In genomic region chr11:102349189-102349954, GRCm38 (mm10) we compare ENCODE assay signal across 26 mouse cellular contexts. TPM values are rescaled to one million over a fixed set of nuclear protein-coding genes. Genes with fewer than 3 reads are reported as not detected.
DNase-seq lines count a peak whose midpoint lies in the region; ATAC-seq and TF ChIP-seq lines count a peak whose summit lies in the region.
"Had no signal": no experiment of that assay in that cellular context is flagged by ENCODE, and none has a peak within 500 bp of the region (broad histone marks: within the 10 kb centered on the region; RNA-seq: fewer than 3 reads in every experiment).

No protein-coding gene starts in this region.

- no peak overlapping the region for H3K4me3 ChIP-seq in liver, embryonic 11.5 days (ENCODE audit: low read depth, low read length)
- peak overlapping the region; percentile 9 for H3K4me3 ChIP-seq in erythroblast, embryonic 14.5 days (replicated peaks)
- H3K4me3 ChIP-seq in liver, embryonic 14.5 days (ENCODE audit: insufficient read depth in 1 of 2, low read depth in 2 of 2, low read length in 2 of 2), result no peak overlapping the region
- H3K4me3 ChIP-seq: embryonic facial prominence, embryonic 15.5 days; limb, embryonic 10.5 days; midbrain, embryonic 10.5 days had no signal

- no peaks in the 10 kb centered on the region for H3K9me3 ChIP-seq in liver, embryonic 11.5 days (ENCODE audit: control insufficient read depth, low read length)
- no peaks in the 10 kb centered on the region; the same call in 1 of the 2 replicates for H3K9me3 ChIP-seq in erythroblast, embryonic 14.5 days (ENCODE audit: control insufficient read depth, low read length)
- no peaks in the 10 kb centered on the region for H3K9me3 ChIP-seq in liver, embryonic 14.5 days (ENCODE audit: control insufficient read depth, low read length)
- H3K9me3 ChIP-seq: embryonic facial prominence, embryonic 15.5 days; G1E; limb, embryonic 10.5 days; midbrain, embryonic 10.5 days had no signal

- H3K9ac ChIP-seq in liver, embryonic 11.5 days (ENCODE audit: low read depth, low read length), result no peak overlapping the region
- H3K9ac ChIP-seq in liver, embryonic 14.5 days (replicated peaks), result no peak overlapping the region
- H3K9ac ChIP-seq: embryonic facial prominence, embryonic 15.5 days; forebrain, postnatal 0 days had no signal

- no peak overlapping the region for H3K27ac ChIP-seq in liver, embryonic 11.5 days (ENCODE audit: low read depth, low read length)
- H3K27ac ChIP-seq in liver, embryonic 14.5 days, result no peak overlapping the region; the same call in 1 of the 2 replicates
- H3K27ac ChIP-seq: embryonic facial prominence, embryonic 15.5 days; limb, embryonic 10.5 days; macrophage; midbrain, embryonic 10.5 days had no signal

- WGBS in liver, embryonic 11.5 days, result 79% methylated on average over 3 of the region's 3 CpGs
- WGBS in liver, embryonic 14.5 days (ENCODE audit: insufficient replicate concordance), result 88% methylated on average over 3 of the region's 3 CpGs

- no peak for ATAC-seq in liver, embryonic 11.5 days (replicated peaks; ENCODE audit: low FRiP score)
- ATAC-seq in liver, embryonic 14.5 days (ENCODE audit: insufficient read depth), result no peak
- ATAC-seq: forebrain, postnatal 0 days; hindbrain, embryonic 16.5 days; lung, postnatal 0 days; midbrain, embryonic 16.5 days; Patski had no signal

- H3K27me3 ChIP-seq in liver, embryonic 11.5 days (replicated peaks; ENCODE audit: control insufficient read depth, insufficient read depth, low read length), result peaks cover 26% of the 10 kb centered on the region
- peaks cover 18% of the 10 kb centered on the region; the same call in 1 of the 2 replicates for H3K27me3 ChIP-seq in erythroblast, embryonic 14.5 days (ENCODE audit: control insufficient read depth)
- H3K27me3 ChIP-seq in liver, embryonic 14.5 days (ENCODE audit: control insufficient read depth, insufficient read depth, low read length), result no peaks in the 10 kb centered on the region
- H3K27me3 ChIP-seq: embryonic facial prominence, embryonic 15.5 days had no signal

- H3K4me2 ChIP-seq in liver, embryonic 11.5 days, result no peak overlapping the region
- H3K4me2 ChIP-seq in liver, embryonic 14.5 days (ENCODE audit: low read depth), result no peak overlapping the region
- H3K4me2 ChIP-seq: embryonic facial prominence, embryonic 15.5 days had no signal

- no peaks in the 10 kb centered on the region for H3K4me1 ChIP-seq in liver, embryonic 11.5 days (replicated peaks; ENCODE audit: control insufficient read depth, insufficient read depth, low read length)
- H3K4me1 ChIP-seq in erythroblast, embryonic 14.5 days (ENCODE audit: control insufficient read depth), result peaks cover 69% of the 10 kb centered on the region
- H3K4me1 ChIP-seq in liver, embryonic 14.5 days (replicated peaks; ENCODE audit: control insufficient read depth in 2 of 2, insufficient read depth in 2 of 2, low read length in 1 of 2), result peaks cover 0 to 4% of the 10 kb centered on the region in 2 experiments; a peak in 1 of 4 replicates
- H3K4me1 ChIP-seq: embryonic facial prominence, embryonic 15.5 days; midbrain, embryonic 10.5 days had no signal

- peak; percentile 44 for DNase-seq in liver
- DNase-seq in liver, embryonic 11.5 days (ENCODE audit: low spot score), result no peak
- DNase-seq in c-Kit-negative CD71-positive TER-119-positive erythroid progenitor cells, embryonic 14.5 days (ENCODE audit: low read depth, low spot score), result peak; percentile 60
- no peak for DNase-seq in liver, embryonic 14.5 days (ENCODE audit: low read depth in 3 of 3, low spot score in 3 of 3)
- no peak for DNase-seq in adrenal gland, postnatal 4 days (ENCODE audit: low spot score in 2 of 2)
- no peak for DNase-seq in cerebellum, postnatal 25 days
- DNase-seq: adrenal gland, adult 8-10 months; B cell, adult 2 months; cerebellum, adult 9-10 months; forebrain, postnatal 0 days; gastrocnemius, postnatal 14 days; kidney, adult 11 months; kidney, postnatal 14 days; right cerebral cortex, adult 18-20 months; right cerebral cortex, postnatal 4 days; thymus, postnatal 25 days had no signal

- peak; percentile 20 for TF ChIP-seq EP300 in liver, embryonic 14.5 days (IDR thresholded peaks at IDR 0.05; ENCODE audit: low read depth)

- TF ChIP-seq CTCF in liver, embryonic 14.5 days (IDR thresholded peaks at IDR 0.05; ENCODE audit: low read depth), result no peak

- no peaks in the 10 kb centered on the region; the same call in 1 of the 2 replicates for H3K36me3 ChIP-seq in liver, embryonic 11.5 days (ENCODE audit: control insufficient read depth, insufficient read depth, low read length)
- peaks cover 69% of the 10 kb centered on the region for H3K36me3 ChIP-seq in erythroblast, embryonic 14.5 days (ENCODE audit: control insufficient read depth)
- H3K36me3 ChIP-seq in liver, embryonic 14.5 days (replicated peaks; ENCODE audit: control insufficient read depth, insufficient read depth, low read depth), result peaks cover 57% of the 10 kb centered on the region
- H3K36me3 ChIP-seq: embryonic facial prominence, embryonic 15.5 days; G1E; limb, embryonic 10.5 days; midbrain, embryonic 10.5 days had no signal

RNA-seq across cellular contexts. Expression of gene Slc4a1, which starts 16.6 kb away (rescaled TPM):
- 191 and 229 TPM in 2 replicates for polyA plus RNA-seq in liver, embryonic 11.5 days (2014; fragmentation: Nextera tagmentation; extraction: Ambion mirVana)
- polyA plus RNA-seq in erythroblast, embryonic 14.5 days (2012), result 575 and 672 TPM in 2 replicates
- polyA plus RNA-seq in liver, embryonic 14.5 days (2012; rRNA removed), result 570 and 632 TPM in 2 replicates
- 606 and 703 TPM in 2 replicates for polyA plus RNA-seq in liver, embryonic 14.5 days (2014; fragmentation: Nextera tagmentation; extraction: Ambion mirVana)
- 100 to 1,000 TPM in 1 of 2 experiments, 10 to 100 TPM in 1; 75.5 to 140 TPM for total RNA-seq in adrenal gland, postnatal 4 days (2021)
- polyA plus RNA-seq: macrophage, Patski had no signal

RNA-seq across cellular contexts. Expression of gene Ubtf, which starts 29.8 kb away (rescaled TPM):
- 104 and 108 TPM in 2 replicates for polyA plus RNA-seq in liver, embryonic 11.5 days (2014; fragmentation: Nextera tagmentation; extraction: Ambion mirVana)
- polyA plus RNA-seq in erythroblast, embryonic 14.5 days (2012), result 10.3 and 12.3 TPM in 2 replicates
- polyA plus RNA-seq in liver, embryonic 14.5 days (2012; rRNA removed), result 19.9 and 34.7 TPM in 2 replicates
- 42.5 and 48.8 TPM in 2 replicates for polyA plus RNA-seq in liver, embryonic 14.5 days (2014; fragmentation: Nextera tagmentation; extraction: Ambion mirVana)
- 100 to 1,000 TPM; 136 to 152 TPM for total RNA-seq in adrenal gland, postnatal 4 days (2021)

RNA-seq across cellular contexts. Expression of gene Rundc3a, which starts 43.8 kb away (rescaled TPM):
- 1.8 and 2.6 TPM in 2 replicates for polyA plus RNA-seq in liver, embryonic 11.5 days (2014; fragmentation: Nextera tagmentation; extraction: Ambion mirVana)
- polyA plus RNA-seq in erythroblast, embryonic 14.5 days (2012), result 1.8 and 2.1 TPM in 2 replicates
- 1.4 and 1.9 TPM in 2 replicates for polyA plus RNA-seq in liver, embryonic 14.5 days (2012; rRNA removed)
- polyA plus RNA-seq in liver, embryonic 14.5 days (2014; fragmentation: Nextera tagmentation; extraction: Ambion mirVana), result 1.0 and 1.2 TPM in 2 replicates
- 10 to 100 TPM; 59.3 to 61.2 TPM for total RNA-seq in adrenal gland, postnatal 4 days (2021)
- polyA plus RNA-seq: G1E had no signal

RNA-seq across cellular contexts. Expression of gene Atxn7l3, which starts 52.9 kb away (rescaled TPM):
- 11.4 and 14.7 TPM in 2 replicates for polyA plus RNA-seq in liver, embryonic 11.5 days (2014; fragmentation: Nextera tagmentation; extraction: Ambion mirVana)
- polyA plus RNA-seq in erythroblast, embryonic 14.5 days (2012), result 4.5 and 6.0 TPM in 2 replicates
- polyA plus RNA-seq in liver, embryonic 14.5 days (2012; rRNA removed), result 11.0 and 11.6 TPM in 2 replicates
- polyA plus RNA-seq in liver, embryonic 14.5 days (2014; fragmentation: Nextera tagmentation; extraction: Ambion mirVana), result 3.6 and 4.7 TPM in 2 replicates
- total RNA-seq in adrenal gland, postnatal 4 days (2021), result 10 to 100 TPM; 58.3 to 58.7 TPM

RNA-seq across cellular contexts. Expression of gene Slc25a39, which starts 58.4 kb away (rescaled TPM):
- 282 and 283 TPM in 2 replicates for polyA plus RNA-seq in liver, embryonic 11.5 days (2014; fragmentation: Nextera tagmentation; extraction: Ambion mirVana)
- polyA plus RNA-seq in erythroblast, embryonic 14.5 days (2012), result 579 and 725 TPM in 2 replicates
- polyA plus RNA-seq in liver, embryonic 14.5 days (2012; rRNA removed), result 167 and 187 TPM in 2 replicates
- 339 and 363 TPM in 2 replicates for polyA plus RNA-seq in liver, embryonic 14.5 days (2014; fragmentation: Nextera tagmentation; extraction: Ambion mirVana)
- total RNA-seq in adrenal gland, postnatal 4 days (2021), result 100 to 1,000 TPM; 254 to 261 TPM

Comparison
In these comparisons a context has a peak if more than half of its experiments do, and no peak if none do; other contexts are left out.
1. DNase-seq: peak in liver (single experiment) and c-Kit-negative CD71-positive TER-119-positive erythroid progenitor cells, embryonic 14.5 days (single experiment); none in liver, embryonic 11.5 days (single experiment), liver, embryonic 14.5 days (0 of 3), adrenal gland, postnatal 4 days (0 of 2) and cerebellum, postnatal 25 days (0 of 2).